In the genomic region with DNA sequence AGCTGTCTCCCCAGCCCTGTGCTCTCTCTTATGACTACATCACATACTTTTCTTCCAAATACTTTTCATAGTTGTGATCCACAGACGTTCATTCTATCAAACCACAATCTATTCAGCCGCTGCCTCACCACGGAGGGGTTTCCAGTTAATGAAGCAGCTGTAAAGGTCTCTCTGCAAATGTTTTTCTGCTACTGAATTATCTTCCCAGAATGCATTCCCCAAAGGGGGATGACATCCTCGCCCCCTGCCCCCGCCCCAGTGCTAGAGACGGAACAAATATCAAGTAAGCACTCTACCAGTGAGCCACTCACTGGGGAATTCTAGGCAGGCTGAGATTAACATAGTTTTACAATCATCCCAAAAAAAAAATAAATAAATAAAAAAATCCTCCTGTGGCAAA, we compare ENCODE assay signal across 32 mouse cellular contexts. TPM values are rescaled to one million over a fixed set of nuclear protein-coding genes. Genes with fewer than 3 reads are reported as not detected.
"Had no signal": no experiment of that assay in that cellular context is flagged by ENCODE, and none has a peak within 500 bp of the region (broad histone marks: within the 10 kb centered on the region; RNA-seq: fewer than 3 reads in every experiment).

No protein-coding gene starts in this region.

- ATAC-seq: hindbrain, embryonic 16.5 days; inflammation-experienced regulatory T-cells, adult 6 months; intestine, embryonic 15.5 days; intestine, postnatal 0 days had no signal

- H3K27me3 ChIP-seq: heart, embryonic 12.5 days; intestine, embryonic 15.5 days; liver, embryonic 15.5 days had no signal

- DNase-seq: gastrocnemius, postnatal 14 days; gastrocnemius, postnatal 36 days; heart, postnatal 10 days; heart, postnatal 4 days; liver; liver, embryonic 13.5 days had no signal

RNA-seq across cellular contexts. Expression of gene Serpine1, which starts 36.0 kb away (rescaled TPM):
- polyA plus RNA-seq: hindbrain, embryonic 10.5 days; inflammation-experienced regulatory T-cells, adult 6 months had no signal

RNA-seq across cellular contexts. Expression of gene Muc3, which starts 41.0 kb away (rescaled TPM):
- total RNA-seq: gastrocnemius, adult 8-10 months; gastrocnemius, postnatal 14 days; gastrocnemius, postnatal 36 days; heart, adult 8-10 months; heart, postnatal 10 days; heart, postnatal 25 days; heart, postnatal 4 days; layer of hippocampus, adult 2 months; layer of hippocampus, postnatal 10 days; layer of hippocampus, postnatal 25 days; left cerebral cortex, adult 2 months; left cerebral cortex, postnatal 14 days; left cerebral cortex, postnatal 36 days had no signal
- polyA plus RNA-seq: heart, embryonic 10.5 days; heart, embryonic 12.5 days; heart, embryonic 14.5 days; hindbrain, embryonic 10.5 days; hindbrain, embryonic 12.5 days; hindbrain, embryonic 14.5 days; hindbrain, embryonic 16.5 days; inflammation-experienced regulatory T-cells, adult 6 months; kidney, embryonic 14.5 days; kidney, embryonic 16.5 days; limb, embryonic 10.5 days; limb, embryonic 12.5 days; limb, embryonic 14.5 days; liver, embryonic 11.5 days; liver, embryonic 13.5 days; liver, embryonic 15.5 days had no signal
